Mouse (Mus musculus) granulocyte monocyte progenitor cell, adult 5-6 weeks (primary cell): ENCODE measurements around the gene Vps36. TPM values are rescaled to one million over a fixed set of nuclear protein-coding genes. Genes with fewer than 3 reads are reported as not detected.

Experiments
- ATAC-seq: replicated peaks from 2 replicates; pipeline ENCODE4 v1.8.0; 2016; ENCODE audit warnings: mild to moderate bottlenecking, moderate TSS enrichment, inconsistent platforms; ENCODE audit not compliant: poor library complexity, severe bottlenecking
- total RNA-seq, 2 experiments: library from RNA; stranded (forward) in 1 of 2; stranded (reverse) in 1 of 2; fragments of 200-712, 200-1000 nt in 1 of 2; fragments of >200 nt in 1 of 2; fragmentation: Nextera tagmentation in 1 of 2; gene quantifications; 2 replicates each; pipeline ENCODE4 v1.2.3; 2014 to 2017

The Vps36 gene
- total RNA-seq (2014; fragmentation: Nextera tagmentation) (30.2 and 45.5 TPM in 2 replicates), total RNA-seq (2017) (44.6 and 50.3 TPM in 2 replicates)

GRCm38 (mm10) chr8:22192660-22193431, at the start of gene Vps36:
Vps36 (plus strand) TSS chr8:22192809.
- peak; percentile 91 for ATAC-seq

DNA sequence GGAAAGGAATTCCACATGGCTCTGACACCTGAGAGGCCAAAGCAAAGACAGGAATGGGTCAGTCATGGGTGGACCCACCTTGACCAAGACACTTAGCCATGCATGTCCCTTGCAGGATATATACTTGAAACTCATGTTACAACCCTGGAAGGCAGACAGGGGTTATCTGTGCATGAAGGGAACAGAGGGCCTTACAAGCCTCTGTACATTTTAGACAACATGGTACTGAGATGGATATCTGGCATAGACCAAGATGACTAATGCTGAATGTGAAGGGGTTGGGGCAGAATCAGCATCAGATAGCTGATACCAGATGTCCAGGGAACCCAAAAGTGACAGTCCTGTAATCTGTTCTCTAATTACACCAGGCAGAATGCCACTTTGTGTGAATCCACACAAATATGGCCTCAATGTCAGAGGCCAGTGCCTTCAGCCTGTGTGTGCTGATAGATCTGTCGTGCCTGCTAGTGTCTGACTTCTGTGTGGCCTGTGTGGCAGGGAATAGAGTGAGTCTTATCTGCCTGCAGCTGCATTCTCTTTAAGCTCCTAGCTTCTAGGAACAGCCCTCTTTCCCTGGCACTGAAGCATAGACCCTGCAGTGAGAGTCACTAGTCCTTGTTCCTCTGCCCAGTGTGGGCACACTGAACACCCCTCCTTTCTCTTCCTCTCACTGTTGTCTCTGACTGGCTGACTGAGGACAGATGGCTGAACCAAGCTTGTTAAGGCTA, 48.7 kb upstream of the Vps36 start:
- no peak for ATAC-seq

DNA sequence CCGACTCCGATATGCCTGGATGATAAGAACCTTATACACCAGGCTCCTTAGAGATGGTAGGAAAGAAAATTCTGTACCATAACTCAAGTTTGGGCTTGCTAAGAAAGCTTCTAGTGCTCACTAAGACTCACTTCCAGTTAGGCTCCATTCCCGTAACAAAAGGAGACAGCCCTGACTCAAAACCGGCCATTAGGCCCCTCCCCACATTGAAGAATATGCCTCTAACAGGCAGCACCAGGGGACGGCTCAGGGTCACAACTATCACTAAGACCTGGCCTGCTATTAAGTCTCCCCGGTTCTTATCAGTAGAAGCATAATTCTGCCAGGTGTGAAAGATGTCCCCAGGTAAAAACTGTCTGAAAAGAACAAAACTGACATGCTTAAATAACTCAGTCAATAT, 46.8 kb upstream of the Vps36 start:
- no peak for ATAC-seq

GRCm38 (mm10) chr8:22147706-22148366, 44.8 kb upstream of the Vps36 start:
- peak; percentile 73 for ATAC-seq

- no peak for ATAC-seq
Measured at GRCm38 (mm10) chr8:22148367-22148740, 44.3 kb upstream of the Vps36 start.

DNA sequence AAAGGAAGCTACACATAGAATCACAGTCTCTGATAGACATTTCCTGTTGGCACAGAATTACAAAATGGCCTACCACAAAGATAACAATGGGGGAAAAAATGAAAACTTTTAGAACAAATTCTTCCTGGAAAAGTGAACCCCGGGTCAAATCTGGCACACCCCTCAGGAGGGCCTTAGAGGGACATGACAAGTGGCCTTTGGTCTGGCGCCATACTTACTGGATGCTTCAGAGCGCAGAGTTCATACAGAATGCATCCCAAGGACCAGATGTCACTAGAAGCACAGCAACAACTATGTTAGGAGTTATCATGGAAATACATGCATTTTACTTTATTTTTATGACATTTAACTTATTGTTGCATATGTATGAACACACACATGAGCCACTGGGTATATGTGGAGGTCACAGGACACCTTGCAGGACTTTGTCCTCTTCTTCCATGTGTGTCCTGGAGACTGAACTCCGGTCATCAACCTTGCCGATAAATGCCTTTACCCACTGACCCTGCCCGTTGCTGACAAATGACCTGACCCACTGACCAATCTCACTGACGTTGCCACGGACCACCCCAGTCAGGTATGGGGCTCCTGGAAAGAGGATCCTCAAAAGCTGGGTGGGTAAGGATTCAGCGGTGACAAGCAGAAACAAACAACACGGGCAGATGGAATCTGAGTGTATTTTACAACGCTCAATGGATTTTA, 42.8 kb upstream of the Vps36 start:
- ATAC-seq = no peak

DNA sequence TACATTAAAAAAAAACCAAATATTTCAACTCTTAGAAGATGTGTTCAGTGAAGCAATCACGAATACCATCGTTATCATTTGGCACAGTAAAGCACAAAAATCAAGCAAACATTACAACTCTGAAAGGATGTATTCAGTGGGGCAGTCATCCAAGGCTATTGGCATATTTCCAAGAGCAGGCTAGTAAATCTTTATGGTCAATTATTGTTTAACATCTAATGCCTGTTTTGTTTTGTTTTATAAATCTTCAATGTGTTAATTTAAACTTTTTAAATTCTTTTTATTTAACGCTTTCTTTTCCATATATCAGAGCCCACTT, 42.3 kb upstream of the Vps36 start:
- ATAC-seq = no peak

- ATAC-seq = no peak
Measured at GRCm38 (mm10) chr8:22162206-22162605, 30.4 kb upstream of the Vps36 start.

DNA sequence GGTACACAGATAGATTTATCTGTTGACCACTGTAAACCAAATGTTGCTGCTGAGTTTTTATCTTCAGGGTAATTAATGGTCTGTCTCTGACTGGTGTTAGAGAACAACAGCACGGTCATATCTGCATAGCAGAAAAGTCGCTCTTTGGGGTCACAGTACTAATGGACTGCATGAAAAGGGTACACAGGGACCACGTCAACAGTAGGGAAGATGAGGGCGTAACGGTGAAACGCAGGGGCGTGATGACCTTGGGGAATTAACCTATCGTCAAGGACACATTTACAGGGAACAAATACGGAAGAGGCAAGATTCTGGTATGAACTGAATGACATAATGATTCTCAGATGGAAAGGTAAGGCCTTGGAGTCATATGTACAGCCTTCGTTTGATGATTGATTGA, 28.2 kb upstream of the Vps36 start:
- no peak for ATAC-seq

DNA sequence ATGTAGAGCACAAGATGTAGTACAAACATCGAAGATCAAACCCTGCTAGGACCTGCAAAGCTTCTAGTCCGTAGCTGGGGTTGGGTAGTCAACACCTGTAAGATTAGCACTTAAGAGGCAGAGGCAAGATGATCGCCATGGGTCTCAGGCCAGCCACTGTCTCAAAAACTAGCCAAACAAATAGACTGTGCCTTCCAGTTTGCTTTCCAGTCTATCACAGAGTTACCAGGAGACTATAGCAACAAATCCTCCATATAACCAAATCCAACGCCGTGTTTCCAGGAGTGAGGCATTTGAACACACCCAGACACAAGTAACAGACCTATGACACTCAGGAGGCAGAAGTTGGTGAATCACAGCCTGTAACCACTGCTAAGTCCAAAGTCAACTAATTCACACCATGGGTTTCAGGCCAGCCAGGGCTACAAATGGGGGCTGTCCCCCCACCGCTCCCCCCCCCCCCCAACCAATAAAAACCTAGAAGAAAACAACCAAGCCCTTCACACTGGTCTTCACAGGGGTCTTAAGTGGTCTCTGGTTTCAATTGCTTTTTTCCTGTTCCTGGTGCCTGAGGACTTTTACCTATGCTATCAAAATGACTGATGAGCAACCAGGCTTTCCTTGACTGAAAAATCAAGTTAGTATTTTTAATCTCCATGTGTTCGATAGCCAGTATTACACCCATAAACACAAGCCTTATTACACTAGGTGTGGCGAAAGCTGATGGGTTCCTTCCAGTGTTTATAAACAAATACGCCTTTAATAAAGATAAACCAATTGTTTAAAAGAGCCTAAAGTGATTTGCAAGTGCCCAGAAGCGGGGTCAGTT, 27.1 kb upstream of the Vps36 start:
- peak; percentile 34 for ATAC-seq

- peak; percentile 94 for ATAC-seq
Measured at GRCm38 (mm10) chr8:22166080-22166603, 26.5 kb upstream of the Vps36 start, which contains the start of gene Nek3. Nek3 (minus strand) TSS chr8:22166435.

DNA sequence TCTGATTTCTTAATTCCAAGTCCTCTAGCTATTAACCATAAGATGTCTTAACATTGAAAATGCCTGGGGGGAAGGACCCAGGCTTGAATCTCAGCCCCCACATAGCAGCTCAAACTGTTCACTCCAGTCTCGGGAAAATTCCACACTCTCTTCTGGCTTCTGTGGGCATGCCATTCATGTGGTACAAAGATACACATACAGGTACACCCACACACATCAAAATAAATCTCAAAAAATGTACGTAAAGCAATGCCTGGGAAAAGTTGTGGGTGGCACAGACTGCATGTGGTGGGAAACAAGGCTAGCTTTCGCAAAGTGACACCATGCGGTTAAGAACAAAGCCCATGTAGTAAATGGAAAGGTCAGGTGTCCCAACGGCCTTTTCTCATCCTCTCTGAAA, 23.4 kb upstream of the Vps36 start:
- ATAC-seq = no peak

DNA sequence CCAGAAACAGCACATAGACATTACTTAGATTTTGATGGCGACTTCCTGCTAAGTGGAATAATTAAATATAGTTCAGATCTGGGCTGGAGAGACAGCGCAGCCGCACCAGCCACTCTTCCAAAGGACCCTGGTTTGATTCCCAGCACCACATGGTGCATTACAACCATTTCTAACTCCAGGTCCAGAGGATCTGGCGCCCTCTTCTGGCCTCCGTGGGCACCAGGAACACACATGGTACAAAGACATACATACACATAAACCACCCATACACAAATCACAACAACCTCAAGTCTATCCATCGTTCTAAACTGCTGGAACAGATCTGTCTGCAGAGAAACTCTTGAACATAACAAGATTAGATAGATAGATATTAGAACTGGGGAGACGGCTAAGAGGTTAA, 16.6 kb upstream of the Vps36 start:
- ATAC-seq = no peak

DNA sequence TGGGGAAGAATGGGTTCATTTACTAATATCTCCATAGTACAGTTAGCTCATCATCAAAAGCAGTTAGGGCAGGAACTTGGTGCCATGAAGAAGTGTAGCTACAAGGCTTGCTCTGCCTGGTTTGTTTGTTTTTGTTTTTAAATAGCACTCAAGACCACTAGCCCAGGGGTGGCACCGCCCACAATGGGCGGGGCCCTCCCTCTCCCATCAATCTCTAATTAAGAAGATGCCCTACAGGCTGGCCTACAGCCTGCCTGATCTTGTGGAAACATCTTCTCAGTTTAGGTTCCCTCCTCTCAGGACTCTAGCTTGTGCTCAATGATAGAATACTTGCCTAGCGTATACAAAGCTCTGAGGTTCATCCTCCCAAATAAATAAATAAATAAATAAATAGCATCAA, 7.7 kb upstream of the Vps36 start:
- ATAC-seq = peak; percentile 57

- peak; percentile 93 for ATAC-seq
Measured at GRCm38 (mm10) chr8:22185431-22186397, 6.9 kb upstream of the Vps36 start, which contains the start of gene Ckap2. Ckap2 (minus strand) TSS chr8:22185819.

DNA sequence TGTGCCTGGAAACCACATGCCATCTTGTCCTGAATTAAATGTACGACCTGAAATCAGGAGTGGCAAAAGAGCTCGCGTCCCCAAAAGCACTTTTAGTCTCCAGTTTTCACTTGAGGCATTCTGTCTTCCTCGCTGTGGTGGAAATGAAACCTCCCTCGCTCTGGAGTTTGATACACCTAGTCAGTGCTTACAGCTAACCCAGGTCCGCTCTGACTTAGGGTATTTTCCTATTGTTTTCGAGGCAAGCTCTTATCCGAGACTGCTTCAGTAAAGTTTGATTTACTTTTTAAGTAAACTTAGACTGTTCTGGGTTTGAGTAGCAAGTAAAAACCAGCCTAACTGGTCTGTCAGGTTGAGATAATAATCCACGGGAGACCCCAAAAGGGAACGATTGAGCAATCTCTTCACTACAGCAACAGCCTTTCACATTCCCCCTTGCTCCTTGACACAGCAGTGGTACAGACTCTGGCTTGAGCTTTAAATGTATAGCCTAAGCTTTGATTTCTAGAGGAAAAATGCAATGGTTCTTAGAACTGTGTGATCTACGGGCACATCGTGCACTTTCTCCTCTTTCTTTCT, 912 bp downstream of the Vps36 start:
- peak; percentile 37; the same call in 1 of the 2 replicates for ATAC-seq

- ATAC-seq = no peak
Measured at GRCm38 (mm10) chr8:22197914-22198313, 5.3 kb downstream of the Vps36 start.

DNA sequence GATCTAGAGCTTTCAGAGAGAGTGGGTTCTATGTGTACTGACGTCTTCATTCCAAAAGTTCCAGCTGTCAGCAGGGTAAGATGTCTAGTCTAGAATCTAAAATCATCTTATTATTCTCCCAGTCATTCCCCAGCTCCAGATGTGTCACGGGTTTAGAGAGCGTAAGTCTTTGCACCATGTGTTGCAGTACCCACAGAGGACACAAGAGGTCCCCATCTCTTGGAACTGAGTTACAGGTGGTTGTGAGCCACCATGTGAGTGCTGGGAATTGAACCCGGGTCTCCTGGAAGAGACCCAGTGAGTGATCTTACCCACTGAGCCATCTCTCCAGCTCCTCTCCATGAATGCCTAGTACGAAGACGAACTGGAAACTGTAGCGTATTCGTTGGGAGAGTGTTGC, 6.9 kb downstream of the Vps36 start:
- ATAC-seq = no peak; the same call in 1 of the 2 replicates
